Mouse (Mus musculus): ENCODE results near the gene Smok3c. TPM values are rescaled to one million over a fixed set of nuclear protein-coding genes. Genes with fewer than 3 reads are reported as not detected.

Gene Smok3c
- total and polyA plus RNA-seq, 2 experiments: not detected

DNA sequence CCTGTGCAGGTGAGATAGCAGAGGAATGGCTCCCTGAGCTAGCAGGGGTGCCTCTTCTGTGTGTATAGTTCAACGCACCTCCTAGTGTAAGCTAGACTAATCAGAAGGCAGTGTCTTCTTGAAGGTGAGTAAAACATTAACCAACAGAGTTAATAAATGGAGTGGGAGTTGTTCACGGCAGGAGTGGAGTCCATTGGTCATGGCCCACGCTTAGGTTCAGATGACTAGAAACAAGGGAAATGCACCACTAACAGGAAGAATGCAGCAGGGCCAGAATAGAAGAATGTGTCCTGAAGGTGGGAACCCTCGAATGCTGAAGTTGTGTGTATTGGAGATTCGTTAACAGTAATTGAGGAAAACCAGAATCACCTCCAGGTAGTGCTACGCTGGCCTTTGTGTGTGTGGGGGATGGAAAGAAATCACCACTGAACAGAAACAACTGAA lies 36.1 kb downstream of the Smok3c start:
- peak; percentile 97 for DNase-seq (ENCODE audit: extremely low read depth, low read depth, low spot score)
- H3K4me1 ChIP-seq (ENCODE audit: control insufficient read depth, insufficient read depth, low read length): peaks cover 37% of the 10 kb centered on the region
- peak overlapping the region; percentile 99 for H3K27ac ChIP-seq (replicated peaks; ENCODE audit: insufficient read depth, low read depth, low read length)
- H3K9ac ChIP-seq (ENCODE audit: low read depth, low read length): peak overlapping the region; percentile 97
- H3K27me3 ChIP-seq (ENCODE audit: control insufficient read depth, insufficient read depth, low read length): no peaks in the 10 kb centered on the region
- 28% methylated on average over 6 of the region's 6 CpGs for WGBS
- H3K36me3 ChIP-seq (ENCODE audit: control insufficient read depth, insufficient read depth, low read length): peaks cover 19% of the 10 kb centered on the region
- H3K79me2 ChIP-seq (ENCODE audit: control insufficient read depth, insufficient read depth, low read length): peaks cover 26% of the 10 kb centered on the region; the same call in 1 of the 2 replicates
- H3K4me3 ChIP-seq (ENCODE audit: insufficient read depth, low read depth, low read length): peak overlapping the region; percentile 61
- TF ChIP-seq POLR2A (IDR thresholded peaks at IDR 0.05; ENCODE audit: extremely low read depth, insufficient read depth, low read length) (peak; percentile 36; the same call in 1 of the 2 replicates), CTCF (IDR thresholded peaks at IDR 0.05; ENCODE audit: low read depth, low read length) (no peak)

DNA sequence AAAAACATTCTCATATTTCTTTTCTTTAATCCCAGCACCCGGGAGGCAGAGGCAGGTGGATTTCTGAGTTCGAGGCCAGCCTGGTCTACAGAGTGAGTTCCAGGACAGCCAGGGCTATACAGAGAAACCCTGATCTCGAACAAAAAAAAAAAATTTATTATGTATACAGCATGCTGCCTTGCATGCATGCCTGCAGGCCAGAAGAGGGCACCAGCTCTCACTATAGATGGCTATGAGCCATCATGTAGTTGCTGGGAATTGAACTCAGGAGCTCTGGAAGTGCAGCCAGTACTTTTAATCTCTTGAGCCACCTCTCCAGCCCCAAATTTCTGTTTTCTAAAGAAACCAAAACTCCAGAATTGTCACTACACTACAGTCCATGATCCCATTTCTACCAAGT lies 37.3 kb downstream of the Smok3c start:
- peaks cover 30% of the 10 kb centered on the region for H3K36me3 ChIP-seq (ENCODE audit: control insufficient read depth, insufficient read depth, low read length)
- DNase-seq (ENCODE audit: extremely low read depth, low read depth, low spot score): peak; percentile 27
- no peaks in the 10 kb centered on the region for H3K27me3 ChIP-seq (ENCODE audit: control insufficient read depth, insufficient read depth, low read length)
- peaks cover 26% of the 10 kb centered on the region; the same call in 1 of the 2 replicates for H3K79me2 ChIP-seq (ENCODE audit: control insufficient read depth, insufficient read depth, low read length)
- TF ChIP-seq CTCF (IDR thresholded peaks at IDR 0.05; ENCODE audit: low read depth, low read length): peak; percentile 59; the same call in 1 of the 2 replicates
- no peak for TF ChIP-seq POLR2A (IDR thresholded peaks at IDR 0.05; ENCODE audit: extremely low read depth, insufficient read depth, low read length)
- peak overlapping the region; percentile 19; the same call in 1 of the 2 replicates for H3K27ac ChIP-seq (replicated peaks; ENCODE audit: insufficient read depth, low read depth, low read length)
- H3K4me3 ChIP-seq (ENCODE audit: insufficient read depth, low read depth, low read length): no peak overlapping the region; the same call in 1 of the 2 replicates
- 50% methylated on average over 3 of the region's 3 CpGs for whole genome bisulfite sequencing
- peaks cover 39% of the 10 kb centered on the region for H3K4me1 ChIP-seq (ENCODE audit: control insufficient read depth, insufficient read depth, low read length)
- no peak overlapping the region for H3K9ac ChIP-seq (ENCODE audit: low read depth, low read length)

DNA sequence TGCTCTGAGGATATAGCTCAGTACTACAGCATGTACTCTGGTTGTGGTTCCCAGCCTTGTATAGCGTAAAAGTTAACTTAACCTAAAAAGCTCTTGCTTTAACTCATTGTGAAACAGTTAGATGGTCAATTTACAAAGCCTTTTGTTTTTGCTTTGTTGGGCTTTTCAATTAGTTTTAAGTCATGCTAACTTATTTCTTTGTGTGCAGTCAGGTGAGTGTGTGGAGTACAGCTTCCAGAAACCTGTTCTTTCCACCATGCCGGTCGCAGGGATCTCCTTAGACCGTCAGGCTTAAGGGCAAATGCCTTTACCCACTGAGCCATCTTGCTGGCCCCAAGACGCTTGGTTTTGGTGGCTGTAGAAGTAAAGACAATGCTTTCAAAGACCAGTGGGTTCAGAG lies 37.7 kb downstream of the Smok3c start:
- no peaks in the 10 kb centered on the region for H3K27me3 ChIP-seq (ENCODE audit: control insufficient read depth, insufficient read depth, low read length)
- DNase-seq (ENCODE audit: extremely low read depth, low read depth, low spot score): no peak
- H3K9ac ChIP-seq (ENCODE audit: low read depth, low read length): no peak overlapping the region
- no peak overlapping the region for H3K4me3 ChIP-seq (ENCODE audit: insufficient read depth, low read depth, low read length)
- H3K79me2 ChIP-seq (ENCODE audit: control insufficient read depth, insufficient read depth, low read length): peaks cover 22% of the 10 kb centered on the region; the same call in 1 of the 2 replicates
- peaks cover 39% of the 10 kb centered on the region for H3K4me1 ChIP-seq (ENCODE audit: control insufficient read depth, insufficient read depth, low read length)
- 0 out of 2 replicates have a peak overlapping the region, but pooled peaks have one; percentile 20 for H3K27ac ChIP-seq (replicated peaks; ENCODE audit: insufficient read depth, low read depth, low read length)
- TF ChIP-seq POLR2A (IDR thresholded peaks at IDR 0.05; ENCODE audit: extremely low read depth, insufficient read depth, low read length) (no peak), CTCF (IDR thresholded peaks at IDR 0.05; ENCODE audit: low read depth, low read length) (no peak)
- H3K36me3 ChIP-seq (ENCODE audit: control insufficient read depth, insufficient read depth, low read length): peaks cover 33% of the 10 kb centered on the region
- WGBS: 93% methylated on average over 5 of the region's 5 CpGs

DNA sequence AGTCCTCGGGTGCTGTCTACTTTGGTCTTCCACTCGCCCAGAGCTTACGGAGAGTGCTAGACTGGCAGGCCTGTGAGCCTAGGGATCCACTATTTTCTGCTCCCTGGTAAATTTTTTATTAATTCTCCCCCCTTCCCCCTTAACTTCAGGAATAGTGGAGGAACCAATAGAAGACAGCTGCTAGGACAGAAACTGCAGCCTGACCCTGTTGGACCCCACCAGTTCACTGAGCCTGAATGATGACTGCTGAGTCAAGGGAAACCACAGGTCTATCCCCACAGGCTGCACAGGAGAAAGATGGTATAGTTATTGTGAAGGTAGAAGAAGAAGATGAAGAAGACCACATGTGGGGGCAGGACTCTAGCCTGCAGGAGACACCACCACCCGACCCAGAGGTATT lies 39.8 kb downstream of the Smok3c start:
- WGBS: 87% methylated on average over 4 of the region's 4 CpGs
- Histone ChIP-seq H3K27ac (replicated peaks; ENCODE audit: insufficient read depth, low read depth, low read length) (no peak overlapping the region), H3K79me2 (ENCODE audit: control insufficient read depth, insufficient read depth, low read length) (peaks cover 22% of the 10 kb centered on the region; the same call in 1 of the 2 replicates), H3K27me3 (ENCODE audit: control insufficient read depth, insufficient read depth, low read length) (no peaks in the 10 kb centered on the region), H3K4me3 (ENCODE audit: insufficient read depth, low read depth, low read length) (no peak overlapping the region), H3K4me1 (ENCODE audit: control insufficient read depth, insufficient read depth, low read length) (peaks cover 35% of the 10 kb centered on the region), H3K36me3 (ENCODE audit: control insufficient read depth, insufficient read depth, low read length) (peaks cover 47% of the 10 kb centered on the region), H3K9ac (ENCODE audit: low read depth, low read length) (no peak overlapping the region)
- DNase-seq (ENCODE audit: extremely low read depth, low read depth, low spot score): no peak
- no peak for TF ChIP-seq POLR2A (IDR thresholded peaks at IDR 0.05; ENCODE audit: extremely low read depth, insufficient read depth, low read length)
- TF ChIP-seq CTCF (IDR thresholded peaks at IDR 0.05; ENCODE audit: low read depth, low read length): no peak

DNA sequence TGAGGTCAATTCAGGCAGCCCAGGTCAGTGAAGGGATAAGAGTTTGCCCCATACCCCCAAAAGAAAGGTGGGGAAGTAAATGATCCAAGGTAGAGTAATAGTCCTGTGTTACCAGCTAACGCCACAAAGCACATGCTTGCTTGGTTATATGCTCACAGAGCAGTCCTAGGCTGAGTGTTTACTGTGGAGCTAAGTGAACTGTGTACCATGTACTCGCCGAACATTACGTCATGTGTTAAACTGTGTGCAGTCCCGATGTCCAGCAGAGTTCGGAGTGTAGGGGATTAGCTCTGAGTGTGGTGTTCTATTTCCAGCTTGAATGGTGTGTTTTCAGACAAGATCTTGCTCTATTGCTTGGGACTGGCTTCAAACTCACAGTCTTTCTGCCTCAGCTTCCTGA lies 41.5 kb downstream of the Smok3c start:
- Histone ChIP-seq H3K27ac (replicated peaks; ENCODE audit: insufficient read depth, low read depth, low read length) (peak overlapping the region; percentile 45), H3K79me2 (ENCODE audit: control insufficient read depth, insufficient read depth, low read length) (peaks cover 17% of the 10 kb centered on the region; the same call in 1 of the 2 replicates), H3K9ac (ENCODE audit: low read depth, low read length) (peak overlapping the region; percentile 34), H3K4me3 (ENCODE audit: insufficient read depth, low read depth, low read length) (no peak overlapping the region), H3K4me1 (ENCODE audit: control insufficient read depth, insufficient read depth, low read length) (peaks cover 25% of the 10 kb centered on the region), H3K27me3 (ENCODE audit: control insufficient read depth, insufficient read depth, low read length) (no peaks in the 10 kb centered on the region), H3K36me3 (ENCODE audit: control insufficient read depth, insufficient read depth, low read length) (peaks cover 63% of the 10 kb centered on the region)
- no peak for TF ChIP-seq POLR2A (IDR thresholded peaks at IDR 0.05; ENCODE audit: extremely low read depth, insufficient read depth, low read length)
- DNase-seq (ENCODE audit: extremely low read depth, low read depth, low spot score): peak; percentile 84
- 22% methylated on average over 6 of the region's 6 CpGs for WGBS

DNA sequence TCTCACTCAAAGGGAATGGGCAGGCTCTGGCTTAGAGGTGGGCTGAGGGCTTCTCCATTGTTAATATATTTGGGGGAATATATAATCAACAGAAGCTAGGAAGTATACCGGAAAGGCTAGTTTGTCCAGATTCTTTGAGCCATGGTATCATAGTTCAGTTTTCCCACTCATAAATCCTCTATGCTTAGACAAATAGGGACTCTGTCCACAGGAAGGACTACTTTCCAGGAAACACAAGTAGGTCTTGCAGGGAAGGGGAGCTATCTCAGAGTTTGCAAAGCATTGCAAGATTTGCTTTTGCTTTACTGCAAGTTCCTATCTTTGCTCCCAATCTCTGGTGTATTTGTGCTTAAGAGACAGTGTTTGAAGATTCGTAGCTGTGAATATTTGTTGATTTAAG lies 52.0 kb downstream of the Smok3c start:
- no peak for DNase-seq (ENCODE audit: extremely low read depth, low read depth, low spot score)
- Histone ChIP-seq H3K79me2 (ENCODE audit: control insufficient read depth, insufficient read depth, low read length) (no peaks in the 10 kb centered on the region), H3K4me3 (ENCODE audit: insufficient read depth, low read depth, low read length) (no peak overlapping the region), H3K27me3 (ENCODE audit: control insufficient read depth, insufficient read depth, low read length) (no peaks in the 10 kb centered on the region), H3K27ac (replicated peaks; ENCODE audit: insufficient read depth, low read depth, low read length) (no peak overlapping the region), H3K4me1 (ENCODE audit: control insufficient read depth, insufficient read depth, low read length) (no peaks in the 10 kb centered on the region; the same call in 1 of the 2 replicates), H3K36me3 (ENCODE audit: control insufficient read depth, insufficient read depth, low read length) (peaks cover 42% of the 10 kb centered on the region), H3K9ac (ENCODE audit: low read depth, low read length) (no peak overlapping the region)
- no peak for TF ChIP-seq POLR2A (IDR thresholded peaks at IDR 0.05; ENCODE audit: extremely low read depth, insufficient read depth, low read length)
- TF ChIP-seq CTCF (IDR thresholded peaks at IDR 0.05; ENCODE audit: low read depth, low read length): no peak
- 52% methylated on average over 2 of the region's 2 CpGs for WGBS

Measured in liver, adult 2 months (tissue).